Mouse (Mus musculus): ENCODE results near the gene S100a2. TPM values are rescaled to one million over a fixed set of nuclear protein-coding genes. Genes with fewer than 3 reads are reported as not detected.

S100a2 gene
- polyA plus RNA-seq, 2 experiments, result not detected

DNA sequence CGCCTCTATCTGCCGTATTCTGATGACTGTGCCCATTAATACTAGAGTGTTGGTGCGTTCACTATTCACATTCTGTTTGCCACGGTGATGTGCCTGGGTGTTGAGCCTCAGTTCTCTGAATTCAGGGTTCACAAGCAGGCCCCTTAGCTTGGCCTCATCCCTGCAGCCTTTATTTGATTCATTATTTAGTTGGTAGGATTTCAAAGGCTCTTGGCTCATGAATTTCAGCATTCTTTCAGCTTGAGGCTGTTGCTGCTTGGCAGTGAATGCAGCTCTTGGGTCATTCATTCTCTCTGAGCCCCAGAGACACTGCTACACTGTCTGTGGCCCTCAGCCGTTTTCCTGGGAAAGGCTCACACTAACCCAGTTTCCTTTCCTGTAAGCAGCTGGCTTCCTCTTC lies 34.1 kb upstream of the S100a2 start:
- H3K9ac ChIP-seq (replicated peaks), result no peak overlapping the region
- H3K9me3 ChIP-seq (ENCODE audit: control insufficient read depth, low read length), result no peaks in the 10 kb centered on the region
- no peaks in the 10 kb centered on the region for H3K4me1 ChIP-seq (replicated peaks; ENCODE audit: control insufficient read depth in 2 of 2, insufficient read depth in 2 of 2, low read length in 1 of 2)
- no peak for DNase-seq (ENCODE audit: low read depth in 3 of 3, low spot score in 3 of 3)
- H3K36me3 ChIP-seq (replicated peaks; ENCODE audit: control insufficient read depth, insufficient read depth, low read depth), result no peaks in the 10 kb centered on the region
- H3K27ac ChIP-seq, result no peak overlapping the region
- no peak overlapping the region for H3K4me2 ChIP-seq (ENCODE audit: low read depth)
- no peak overlapping the region for H3K4me3 ChIP-seq (ENCODE audit: insufficient read depth in 1 of 2, low read depth in 2 of 2, low read length in 2 of 2)
- WGBS (ENCODE audit: insufficient replicate concordance), result 53% methylated on average over 5 of the region's 5 CpGs
- TF ChIP-seq EP300 (IDR thresholded peaks at IDR 0.05; ENCODE audit: low read depth) (no peak), CTCF (IDR thresholded peaks at IDR 0.05; ENCODE audit: low read depth) (no peak)
- no peak for ATAC-seq (ENCODE audit: insufficient read depth)
- no peaks in the 10 kb centered on the region for H3K27me3 ChIP-seq (ENCODE audit: control insufficient read depth, insufficient read depth, low read length)

DNA sequence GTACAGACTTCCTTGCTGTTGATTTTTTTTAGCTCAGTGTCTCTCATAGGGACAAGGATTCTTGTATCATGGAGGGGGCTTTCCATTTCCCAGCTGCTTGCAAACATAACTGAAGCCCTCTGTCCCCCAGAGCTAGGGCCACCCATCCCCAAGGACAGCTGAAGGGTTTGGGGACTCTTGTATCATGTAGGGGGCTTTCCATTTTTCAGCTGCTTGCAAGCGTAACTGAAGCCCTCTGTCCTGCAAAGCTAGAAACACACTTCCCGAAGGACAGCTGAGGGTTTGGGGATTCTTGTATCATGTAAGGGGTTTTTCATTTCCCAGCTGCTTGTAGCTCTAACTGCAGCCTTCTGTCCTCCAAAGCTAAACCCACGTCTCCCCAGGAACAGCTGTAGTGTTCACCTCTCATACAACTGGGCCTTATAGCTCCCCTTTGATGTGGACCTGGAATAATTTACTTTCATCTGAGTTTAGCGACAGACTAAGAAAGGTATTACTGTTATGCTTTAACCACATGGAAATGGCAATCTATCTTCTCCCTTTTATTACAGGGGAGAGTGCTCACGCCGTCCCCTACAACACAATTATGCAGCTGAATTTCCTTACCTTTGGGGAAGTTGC lies 29.9 kb upstream of the S100a2 start, which contains the start of gene S100a3:
Gene S100a3, plus strand, starts transcription at position 571 of the 621 bp plus-strand sequence.
- Histone ChIP-seq H3K9me3 (ENCODE audit: control insufficient read depth, low read length) (no peaks in the 10 kb centered on the region), H3K4me3 (ENCODE audit: insufficient read depth in 1 of 2, low read depth in 2 of 2, low read length in 2 of 2) (no peak within 1 kb of the TSS), H3K9ac (replicated peaks) (no peak within 1 kb of the TSS), H3K4me1 (replicated peaks; ENCODE audit: control insufficient read depth in 2 of 2, insufficient read depth in 2 of 2, low read length in 1 of 2) (no peaks in the 10 kb centered on the region), H3K36me3 (replicated peaks; ENCODE audit: control insufficient read depth, insufficient read depth, low read depth) (no peaks in the 10 kb centered on the region), H3K4me2 (ENCODE audit: low read depth) (no peak within 1 kb of the TSS), H3K27ac (no peak within 1 kb of the TSS), H3K27me3 (ENCODE audit: control insufficient read depth, insufficient read depth, low read length) (no peaks in the 10 kb centered on the region)
- 59% methylated on average over 6 of the region's 6 CpGs for WGBS (ENCODE audit: insufficient replicate concordance)
- no peak for ATAC-seq (ENCODE audit: insufficient read depth)
- no peak for DNase-seq (ENCODE audit: low read depth in 3 of 3, low spot score in 3 of 3)
- TF ChIP-seq CTCF (IDR thresholded peaks at IDR 0.05; ENCODE audit: low read depth) (no peak), EP300 (IDR thresholded peaks at IDR 0.05; ENCODE audit: low read depth) (no peak)

DNA sequence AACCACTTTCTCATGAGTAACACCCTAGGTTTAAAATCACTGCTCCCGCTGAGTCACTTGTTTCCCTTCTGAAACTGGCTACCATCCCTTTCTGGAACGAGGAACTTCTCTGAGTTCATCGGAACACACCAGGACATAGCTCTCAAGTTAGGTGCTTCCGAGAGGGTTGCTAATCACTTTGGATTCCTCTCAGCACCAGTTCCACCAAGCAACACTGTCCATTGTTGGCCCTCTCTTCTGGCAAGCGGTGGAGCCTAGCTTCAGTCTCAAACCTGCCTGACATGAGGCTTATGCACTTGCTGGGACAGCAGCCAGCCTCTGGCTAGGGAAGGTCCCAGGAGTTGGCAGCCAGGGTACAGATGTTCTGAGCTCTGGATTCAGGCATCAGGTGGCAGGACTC lies 15.4 kb upstream of the S100a2 start:
- Histone ChIP-seq H3K36me3 (replicated peaks; ENCODE audit: control insufficient read depth, insufficient read depth, low read depth) (no peaks in the 10 kb centered on the region), H3K4me2 (ENCODE audit: low read depth) (no peak overlapping the region), H3K27me3 (ENCODE audit: control insufficient read depth, insufficient read depth, low read length) (no peaks in the 10 kb centered on the region), H3K4me3 (ENCODE audit: insufficient read depth in 1 of 2, low read depth in 2 of 2, low read length in 2 of 2) (no peak overlapping the region), H3K4me1 (replicated peaks; ENCODE audit: control insufficient read depth in 2 of 2, insufficient read depth in 2 of 2, low read length in 1 of 2) (no peaks in the 10 kb centered on the region), H3K9ac (replicated peaks) (no peak overlapping the region), H3K9me3 (ENCODE audit: control insufficient read depth, low read length) (no peaks in the 10 kb centered on the region), H3K27ac (no peak overlapping the region)
- ATAC-seq (ENCODE audit: insufficient read depth) (no peak), DNase-seq (ENCODE audit: low read depth in 3 of 3, low spot score in 3 of 3) (no peak)
- TF ChIP-seq EP300 (IDR thresholded peaks at IDR 0.05; ENCODE audit: low read depth) (no peak), CTCF (IDR thresholded peaks at IDR 0.05; ENCODE audit: low read depth) (no peak)
- 67% methylated on average over 5 of the region's 5 CpGs for WGBS (ENCODE audit: insufficient replicate concordance)

DNA sequence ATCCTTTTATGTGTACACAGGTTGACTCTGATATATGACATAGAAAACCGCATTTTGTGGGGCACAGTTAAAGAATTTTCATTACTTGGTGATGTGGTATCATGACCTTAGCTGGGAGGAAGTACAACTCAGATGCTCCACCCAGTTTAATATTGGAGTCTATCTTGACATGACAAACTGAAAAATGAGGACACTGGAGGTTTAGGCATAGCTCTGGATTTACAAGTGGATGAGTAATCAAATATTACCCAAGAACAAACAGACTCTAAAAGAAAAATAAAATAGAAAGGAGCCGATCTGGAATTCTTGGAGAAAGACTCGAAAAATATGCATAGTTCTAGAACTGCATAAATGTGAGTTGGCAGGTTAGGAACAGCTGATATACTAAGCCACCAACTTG lies 14.7 kb upstream of the S100a2 start:
- Histone ChIP-seq H3K9ac (replicated peaks) (no peak overlapping the region), H3K4me3 (ENCODE audit: insufficient read depth in 1 of 2, low read depth in 2 of 2, low read length in 2 of 2) (no peak overlapping the region), H3K4me2 (ENCODE audit: low read depth) (no peak overlapping the region), H3K27me3 (ENCODE audit: control insufficient read depth, insufficient read depth, low read length) (no peaks in the 10 kb centered on the region), H3K9me3 (ENCODE audit: control insufficient read depth, low read length) (no peaks in the 10 kb centered on the region), H3K27ac (no peak overlapping the region), H3K4me1 (replicated peaks; ENCODE audit: control insufficient read depth in 2 of 2, insufficient read depth in 2 of 2, low read length in 1 of 2) (no peaks in the 10 kb centered on the region), H3K36me3 (replicated peaks; ENCODE audit: control insufficient read depth, insufficient read depth, low read depth) (no peaks in the 10 kb centered on the region)
- DNase-seq (ENCODE audit: low read depth in 3 of 3, low spot score in 3 of 3), result no peak
- TF ChIP-seq CTCF (IDR thresholded peaks at IDR 0.05; ENCODE audit: low read depth), result no peak
- no peak for TF ChIP-seq EP300 (IDR thresholded peaks at IDR 0.05; ENCODE audit: low read depth)
- no peak for ATAC-seq (ENCODE audit: insufficient read depth)
- 53% methylated on average over 3 of the region's 3 CpGs for WGBS (ENCODE audit: insufficient replicate concordance)

DNA sequence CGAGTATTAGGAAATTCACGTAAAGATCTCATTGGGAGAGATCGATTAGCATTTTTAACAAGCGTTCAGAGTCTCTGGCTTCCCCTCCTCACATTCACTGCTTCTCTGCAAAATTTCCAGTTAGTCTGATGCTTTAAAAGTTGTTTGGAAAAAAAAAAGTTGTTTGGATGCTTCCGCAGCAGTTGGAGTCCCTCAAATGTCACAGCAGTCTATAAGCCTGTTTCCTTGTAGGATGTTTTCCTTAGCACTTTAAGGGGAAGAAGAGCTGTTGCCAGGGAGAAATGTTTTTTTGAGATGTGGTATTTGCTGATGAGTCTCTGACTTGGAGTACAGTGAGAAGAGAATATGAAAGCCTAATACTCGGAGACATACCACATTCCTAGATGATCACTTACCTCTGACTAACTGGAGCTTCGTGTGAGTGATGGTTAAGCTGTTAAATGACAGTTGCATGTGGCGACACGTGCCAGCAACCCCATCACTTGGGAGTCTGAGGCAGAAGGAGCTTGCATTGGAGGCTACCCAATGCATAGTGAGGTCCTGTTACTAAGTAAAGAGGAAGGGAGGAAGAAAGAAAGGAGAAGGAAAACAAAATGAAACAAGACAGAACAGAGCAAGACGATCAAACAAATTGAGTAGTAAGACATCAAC lies 13.6 kb upstream of the S100a2 start:
- Histone ChIP-seq H3K4me2 (ENCODE audit: low read depth) (no peak overlapping the region), H3K27ac (no peak overlapping the region), H3K4me1 (replicated peaks; ENCODE audit: control insufficient read depth in 2 of 2, insufficient read depth in 2 of 2, low read length in 1 of 2) (no peaks in the 10 kb centered on the region), H3K4me3 (ENCODE audit: insufficient read depth in 1 of 2, low read depth in 2 of 2, low read length in 2 of 2) (no peak overlapping the region), H3K9me3 (ENCODE audit: control insufficient read depth, low read length) (no peaks in the 10 kb centered on the region), H3K9ac (replicated peaks) (no peak overlapping the region), H3K27me3 (ENCODE audit: control insufficient read depth, insufficient read depth, low read length) (no peaks in the 10 kb centered on the region), H3K36me3 (replicated peaks; ENCODE audit: control insufficient read depth, insufficient read depth, low read depth) (no peaks in the 10 kb centered on the region)
- 51% methylated on average over 10 of the region's 10 CpGs for WGBS (ENCODE audit: insufficient replicate concordance)
- DNase-seq (ENCODE audit: low read depth in 3 of 3, low spot score in 3 of 3), result no peak
- no peak for ATAC-seq (ENCODE audit: insufficient read depth)
- TF ChIP-seq EP300 (IDR thresholded peaks at IDR 0.05; ENCODE audit: low read depth) (no peak), CTCF (IDR thresholded peaks at IDR 0.05; ENCODE audit: low read depth) (no peak)
